Mouse (Mus musculus) ovary, postnatal 10 days (tissue): Measurements from ENCODE around the gene Etnk2.
A peak's percentile ranks its signal among the peaks of the same experiment; 100 is the strongest.

ENCODE experiments used
- DNase-seq: peaks from one replicate; pipeline ENCODE4 v3.0.0; 2022; ENCODE audit warnings: low spot score

Gene Etnk2

GRCm38 (mm10) chr1:133417113-133417512 is 53.7 kb downstream of the Etnk2 start:
- DNase-seq = no peak

GRCm38 (mm10) chr1:133417539-133417938 is 54.2 kb downstream of the Etnk2 start:
- no peak for DNase-seq

- peak; percentile 56 for DNase-seq
These were observed 54.9 kb downstream of the Etnk2 start for GRCm38 (mm10) chr1:133418164-133418800.

- no peak for DNase-seq
These were observed 55.9 kb downstream of the Etnk2 start for GRCm38 (mm10) chr1:133419178-133419834.

- no peak for DNase-seq
These were observed 57.1 kb downstream of the Etnk2 start for GRCm38 (mm10) chr1:133420491-133420890.

GRCm38 (mm10) chr1:133421061-133421460 is 57.7 kb downstream of the Etnk2 start:
- no peak for DNase-seq

GRCm38 (mm10) chr1:133421975-133422570 is 58.7 kb downstream of the Etnk2 start:
- no peak for DNase-seq

GRCm38 (mm10) chr1:133422615-133423161 is 59.3 kb downstream of the Etnk2 start:
- DNase-seq = no peak

GRCm38 (mm10) chr1:133423166-133423542 is 59.8 kb downstream of the Etnk2 start:
- no peak for DNase-seq

- peak; percentile 59 for DNase-seq
These were observed 60.4 kb downstream of the Etnk2 start, which contains the start of gene Sox13 for GRCm38 (mm10) chr1:133423543-133424480. Sox13 (minus strand) TSS chr1:133424377.

GRCm38 (mm10) chr1:133424547-133425140 is 61.3 kb downstream of the Etnk2 start:
- DNase-seq = no peak
